Mouse (Mus musculus) embryonic facial prominence, embryonic 11.5 days (tissue): Measurements from ENCODE around the gene Cntln. TPM values are rescaled to one million over a fixed set of nuclear protein-coding genes. Genes with fewer than 3 reads are reported as not detected.

Experiments
- polyA plus RNA-seq: library from polyadenylated mRNA; unstranded; fragments of >200 nt; fragmentation: Nextera tagmentation; extraction: Ambion mirVana; gene quantifications from 2 replicates; pipeline ENCODE4 v1.2.1, GENCODE M21; 2014

Gene Cntln
- polyA plus RNA-seq, 1 experiment from 2014 or later, result 13.7 TPM

Other genes with a start within 250 kb of the Cntln start
- gene Bnc2, start 209.0 kb upstream of the Cntln start, polyA plus RNA-seq, result 21.5 and 22.2 TPM in 2 replicates